Comparison of ENCODE assay signal across 10 mouse cellular contexts in the genomic region with DNA sequence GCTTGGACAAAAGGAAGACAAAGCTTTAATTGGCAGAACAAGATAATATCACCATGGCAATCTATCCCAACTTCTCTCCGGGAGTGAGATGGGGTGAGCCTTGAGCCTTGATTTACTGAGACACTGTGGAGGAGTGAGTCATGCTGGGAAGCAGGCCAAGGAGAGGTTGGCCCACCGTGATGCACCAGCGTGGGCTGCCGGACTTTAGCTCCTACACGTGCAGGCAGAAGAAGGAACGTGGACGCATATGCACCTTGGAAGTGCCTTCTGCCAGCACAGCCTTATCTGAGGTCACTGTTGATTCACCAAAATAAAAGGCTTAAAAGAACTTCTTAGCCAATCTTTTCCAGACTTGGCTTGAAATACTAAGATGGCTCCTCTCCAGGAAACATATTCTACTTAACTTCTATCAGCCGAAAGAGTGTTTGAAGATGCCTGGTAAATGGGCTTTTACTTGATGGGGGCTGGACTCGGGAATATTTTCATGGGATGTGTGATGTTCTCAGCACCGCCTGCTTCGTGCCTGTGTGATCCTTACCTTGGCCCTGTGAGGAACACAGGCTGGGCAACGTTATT.
A peak's percentile ranks its signal among the peaks of the same experiment; 100 is the strongest.
DNase-seq lines count a peak whose midpoint lies in the region; ATAC-seq and TF ChIP-seq lines count a peak whose summit lies in the region.
"Had no signal": no experiment of that assay in that cellular context is flagged by ENCODE, and none has a peak within 500 bp of the region (broad histone marks: within the 10 kb centered on the region; RNA-seq: fewer than 3 reads in every experiment).

No protein-coding gene starts in this region.

- no peak overlapping the region for H3K4me3 ChIP-seq in heart, adult 2 months
- H3K4me3 ChIP-seq in intestine, embryonic 16.5 days (ENCODE audit: low read length) = no peak overlapping the region
- H3K4me3 ChIP-seq in hindbrain, embryonic 10.5 days = no peak overlapping the region
- no peak overlapping the region for H3K4me3 ChIP-seq in hindbrain, postnatal 0 days (ENCODE audit: low read length)
- H3K4me3 ChIP-seq: liver, embryonic 15.5 days had no signal

- no peaks in the 10 kb centered on the region for H3K27me3 ChIP-seq in heart, adult 2 months (ENCODE audit: control insufficient read depth, insufficient read depth, low read length)
- no peaks in the 10 kb centered on the region for H3K27me3 ChIP-seq in intestine, embryonic 16.5 days (replicated peaks; ENCODE audit: control insufficient read depth, insufficient read depth, low read length)
- H3K27me3 ChIP-seq in hindbrain, embryonic 10.5 days (ENCODE audit: insufficient read depth, poor library complexity, severe bottlenecking) = no peaks in the 10 kb centered on the region
- H3K27me3 ChIP-seq in hindbrain, postnatal 0 days (ENCODE audit: insufficient read depth, low read length) = no peaks in the 10 kb centered on the region
- H3K27me3 ChIP-seq: liver, embryonic 15.5 days had no signal

- peak; percentile 52 to 55 for DNase-seq in heart, adult 2 months
- DNase-seq in heart, adult 8-10 months (ENCODE audit: low spot score) = no peak
- peak; percentile 60 for DNase-seq in urinary bladder, postnatal 14 days (ENCODE audit: low spot score)
- no peak for DNase-seq in urinary bladder, postnatal 4 days (ENCODE audit: low spot score in 2 of 2)
- DNase-seq in telencephalon, adult 2 months (ENCODE audit: low read depth, low spot score) = peak; percentile 45
- DNase-seq in hindbrain, embryonic 10.5 days (ENCODE audit: low spot score) = no peak
- DNase-seq in hindbrain, postnatal 0 days (ENCODE audit: low spot score) = no peak
- DNase-seq: thymus, adult 18-20 months had no signal

- no peak overlapping the region for H3K9ac ChIP-seq in heart, adult 2 months (ENCODE audit: low read depth, low read length)
- no peak overlapping the region for H3K9ac ChIP-seq in intestine, embryonic 16.5 days (ENCODE audit: low read depth, low read length)
- no peak overlapping the region for H3K9ac ChIP-seq in hindbrain, postnatal 0 days (replicated peaks; ENCODE audit: low read length)
- H3K9ac ChIP-seq: liver, embryonic 15.5 days had no signal

- no peak for TF ChIP-seq CTCF in heart, adult 2 months (IDR thresholded peaks at IDR 0.05)
- TF ChIP-seq CTCF in hindbrain, postnatal 0 days (IDR thresholded peaks at IDR 0.05; ENCODE audit: low read depth) = no peak

- H3K79me2 ChIP-seq in heart, adult 2 months (replicated peaks; ENCODE audit: control insufficient read depth, insufficient read depth, low read length) = no peaks in the 10 kb centered on the region; the same call in 1 of the 2 replicates

- no peaks in the 10 kb centered on the region for H3K9me3 ChIP-seq in intestine, embryonic 16.5 days (ENCODE audit: control insufficient read depth, low read length)
- no peaks in the 10 kb centered on the region for H3K9me3 ChIP-seq in hindbrain, embryonic 10.5 days
- no peaks in the 10 kb centered on the region for H3K9me3 ChIP-seq in hindbrain, postnatal 0 days (ENCODE audit: low read length)
- H3K9me3 ChIP-seq: liver, embryonic 15.5 days had no signal

- no peak overlapping the region for H3K27ac ChIP-seq in heart, adult 2 months
- H3K27ac ChIP-seq in intestine, embryonic 16.5 days (ENCODE audit: low read length) = no peak overlapping the region
- H3K27ac ChIP-seq in hindbrain, embryonic 10.5 days = no peak overlapping the region
- H3K27ac ChIP-seq in hindbrain, postnatal 0 days = no peak overlapping the region
- H3K27ac ChIP-seq: liver, embryonic 15.5 days had no signal

- TF ChIP-seq POLR2A in heart, adult 2 months (IDR thresholded peaks at IDR 0.05; ENCODE audit: insufficient read depth, low read depth, low read length) = no peak

- intact Hi-C loops in heart, adult 2 months (cut with DNase I) = no loop called here

- no peak overlapping the region for H3K4me2 ChIP-seq in intestine, embryonic 16.5 days (ENCODE audit: low read depth, low read length)
- H3K4me2 ChIP-seq in hindbrain, postnatal 0 days (ENCODE audit: low read depth, low read length) = no peak overlapping the region
- H3K4me2 ChIP-seq: liver, embryonic 15.5 days had no signal

- no peaks in the 10 kb centered on the region; the same call in 1 of the 2 replicates for H3K36me3 ChIP-seq in heart, adult 2 months (ENCODE audit: control insufficient read depth, insufficient read depth, low read length)
- peaks cover 9% of the 10 kb centered on the region; the same call in 1 of the 2 replicates for H3K36me3 ChIP-seq in intestine, embryonic 16.5 days (ENCODE audit: control insufficient read depth, insufficient read depth, low read length)
- H3K36me3 ChIP-seq in hindbrain, embryonic 10.5 days = peaks cover 9% of the 10 kb centered on the region; the same call in 1 of the 2 replicates
- peaks cover 17% of the 10 kb centered on the region for H3K36me3 ChIP-seq in hindbrain, postnatal 0 days (ENCODE audit: insufficient read depth, low read length)
- H3K36me3 ChIP-seq: liver, embryonic 15.5 days had no signal

- TF ChIP-seq EP300 in heart, adult 2 months (IDR thresholded peaks at IDR 0.05; ENCODE audit: insufficient read depth, low read depth, low read length) = no peak

- H3K4me1 ChIP-seq in heart, adult 2 months (ENCODE audit: control insufficient read depth, insufficient read depth, low read length) = peaks cover 4% of the 10 kb centered on the region
- no peaks in the 10 kb centered on the region for H3K4me1 ChIP-seq in intestine, embryonic 16.5 days (ENCODE audit: control insufficient read depth, insufficient read depth, low read length)
- H3K4me1 ChIP-seq in hindbrain, embryonic 10.5 days (replicated peaks) = no peaks in the 10 kb centered on the region
- no peaks in the 10 kb centered on the region for H3K4me1 ChIP-seq in hindbrain, postnatal 0 days (ENCODE audit: insufficient read depth, low read length)
- H3K4me1 ChIP-seq: liver, embryonic 15.5 days had no signal

- 49% methylated on average over 12 of the region's 12 CpGs for WGBS in heart, adult 2 months
- WGBS in intestine, embryonic 16.5 days = 68% methylated on average over 12 of the region's 12 CpGs
- WGBS in hindbrain, embryonic 10.5 days = 90% methylated on average over 12 of the region's 12 CpGs
- 77% methylated on average over 12 of the region's 12 CpGs for WGBS in hindbrain, postnatal 0 days

- ATAC-seq in intestine, embryonic 16.5 days = 0 out of 2 replicates have a peak, but pooled peaks have one; percentile 50
- no peak for ATAC-seq in hindbrain, postnatal 0 days

Comparison
In these comparisons a context has a peak if more than half of its experiments do, and no peak if none do; other contexts are left out.
1. DNase-seq: peak in heart, adult 2 months (2 of 2), urinary bladder, postnatal 14 days (single experiment) and telencephalon, adult 2 months (single experiment); none in heart, adult 8-10 months (single experiment), urinary bladder, postnatal 4 days (0 of 2), hindbrain, embryonic 10.5 days (single experiment) and hindbrain, postnatal 0 days (single experiment).